Mouse (Mus musculus) cerebellum, adult 9-11 months (tissue): ENCODE results near the gene Aldoc.

Experiments
- DNase-seq: peaks from one replicate; pipeline ENCODE4 v3.0.0; 2022

Aldoc gene

DNA sequence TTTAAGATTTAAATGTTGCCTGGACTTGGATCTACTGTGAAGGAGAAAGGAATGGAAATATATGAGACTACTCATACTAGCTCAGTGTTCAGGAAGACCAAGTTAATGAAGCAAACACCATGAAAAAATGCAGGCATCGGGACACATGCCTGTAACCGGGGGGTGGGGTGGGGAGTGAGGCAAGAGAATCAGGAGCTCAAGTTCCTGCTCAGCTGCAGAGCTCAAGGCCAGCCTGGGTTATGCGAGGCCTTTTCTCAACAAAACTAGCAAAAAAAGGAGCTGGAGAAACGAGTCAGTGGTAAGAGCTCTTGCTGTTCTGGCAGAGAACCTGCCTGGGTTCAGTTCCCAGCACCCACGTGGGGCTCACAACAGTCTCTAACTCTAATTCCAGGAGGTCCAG lies 11.2 kb downstream of the Aldoc start:
- DNase-seq = no peak

DNA sequence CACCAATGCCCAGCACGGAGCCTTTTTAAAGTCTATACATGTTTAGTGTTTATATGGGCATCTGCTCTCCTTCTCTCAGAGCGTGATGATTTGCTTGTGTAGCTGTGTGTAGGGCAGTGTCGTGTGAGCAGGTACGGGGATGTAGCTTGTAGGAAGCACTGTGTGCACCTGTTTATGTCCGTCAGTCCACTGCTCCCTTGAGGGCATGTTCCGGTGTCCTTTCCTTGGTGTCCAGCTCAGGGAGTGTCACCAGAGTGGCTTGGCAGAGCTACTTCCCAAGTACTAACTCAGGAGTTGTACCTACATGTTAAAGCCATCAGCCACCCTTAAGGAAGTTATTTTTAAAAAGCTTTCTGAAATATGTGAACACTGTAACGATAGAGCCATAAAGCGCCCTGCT lies 14.3 kb downstream of the Aldoc start:
- no peak for DNase-seq

DNA sequence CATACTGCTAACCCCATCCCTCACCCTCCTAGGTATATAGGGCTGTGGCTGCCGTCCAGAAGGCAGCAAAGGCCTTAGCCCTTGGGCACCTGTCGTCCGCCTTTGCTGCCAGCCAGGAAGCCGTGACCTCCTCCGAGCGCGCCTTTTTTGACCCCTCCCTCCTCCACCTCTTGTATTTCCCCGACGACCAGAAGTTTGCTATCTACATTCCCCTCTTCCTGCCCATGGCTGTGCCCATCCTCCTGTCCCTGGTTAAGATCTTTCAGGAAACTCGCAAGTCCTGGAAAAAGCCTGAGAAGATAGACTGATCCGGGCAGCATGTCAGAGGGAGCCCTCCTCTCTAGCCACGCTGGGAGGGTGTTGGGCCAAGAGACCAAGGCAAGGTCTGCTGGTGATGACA lies 18.9 kb downstream of the Aldoc start:
- DNase-seq = no peak

DNA sequence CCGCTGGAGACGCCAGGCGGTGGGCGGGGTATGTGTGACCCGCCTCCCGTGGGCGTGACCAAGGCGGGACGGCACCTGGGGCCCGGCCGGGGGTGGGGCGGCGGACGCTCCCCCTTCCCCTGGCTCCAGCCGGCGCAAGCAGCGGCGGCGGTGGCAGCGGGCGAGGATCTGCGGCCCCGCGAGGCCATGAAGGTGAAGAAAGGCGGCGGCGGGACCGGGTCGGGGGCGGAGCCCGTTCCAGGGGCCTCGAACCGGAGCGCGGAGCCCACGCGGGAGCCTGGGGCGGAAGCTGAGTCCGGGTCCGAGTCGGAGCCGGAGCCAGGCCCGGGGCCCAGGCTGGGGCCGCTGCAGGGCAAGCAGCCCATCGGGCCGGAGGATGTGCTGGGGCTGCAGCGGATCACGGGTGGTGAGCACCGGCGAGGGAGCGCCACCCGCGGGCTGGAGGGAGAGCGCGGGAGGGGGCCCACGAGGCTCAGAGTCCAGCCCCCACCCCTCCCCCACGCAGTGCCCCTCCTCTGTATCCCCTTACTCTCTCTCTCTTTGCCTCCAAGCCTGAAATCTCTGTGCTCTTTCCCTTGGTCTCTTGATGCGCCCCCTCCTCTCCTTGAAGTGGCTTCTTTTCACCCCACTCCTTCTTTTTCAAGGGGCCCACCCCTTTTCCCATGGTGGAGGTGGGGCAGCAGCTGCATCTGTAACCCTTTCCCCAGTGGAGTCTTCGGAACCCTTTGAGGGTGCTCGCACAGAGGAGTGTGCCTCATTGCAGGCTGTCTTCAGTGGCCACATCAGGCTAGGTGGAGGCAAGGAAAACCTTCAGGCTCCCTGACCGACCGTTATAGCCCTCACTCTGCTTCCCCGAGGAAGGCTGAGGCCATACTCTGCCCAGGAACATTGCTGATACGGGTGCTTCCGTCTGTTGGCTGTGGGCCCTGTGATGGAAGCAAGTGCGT lies 20.9 kb downstream of the Aldoc start, which contains the start of gene Unc119:
Gene Unc119, plus strand, starts transcription at position 102 of the 947 bp plus-strand sequence.
- peak; percentile 78 for DNase-seq

DNA sequence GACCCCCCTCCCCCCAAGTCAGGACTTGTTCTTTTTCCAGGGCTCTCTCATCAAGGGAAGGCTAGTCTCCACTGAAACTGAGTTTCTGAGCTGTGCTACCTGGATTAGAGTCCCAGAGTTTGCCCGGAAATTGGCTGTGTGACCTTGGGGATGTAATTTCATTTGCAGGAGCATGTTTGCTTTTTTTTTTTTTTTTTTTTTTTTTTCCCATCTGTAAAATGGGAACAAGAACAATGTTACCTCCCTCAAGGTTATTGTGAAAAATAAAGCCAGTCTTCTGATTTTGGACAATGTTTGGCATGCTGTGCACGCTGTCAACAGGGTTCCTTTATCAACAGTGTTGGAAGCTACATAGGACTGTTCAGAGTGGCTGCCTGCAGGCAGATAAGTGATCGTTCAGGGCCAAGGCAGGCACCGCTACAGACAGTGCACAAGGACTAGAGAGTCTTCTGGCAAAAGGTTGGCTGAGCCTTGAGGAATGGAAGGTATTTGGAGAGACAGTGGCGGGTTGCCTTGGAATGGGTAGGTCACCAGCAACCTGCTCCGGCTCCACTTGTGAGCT lies 21.6 kb downstream of the Aldoc start:
- DNase-seq = peak; percentile 28

DNA sequence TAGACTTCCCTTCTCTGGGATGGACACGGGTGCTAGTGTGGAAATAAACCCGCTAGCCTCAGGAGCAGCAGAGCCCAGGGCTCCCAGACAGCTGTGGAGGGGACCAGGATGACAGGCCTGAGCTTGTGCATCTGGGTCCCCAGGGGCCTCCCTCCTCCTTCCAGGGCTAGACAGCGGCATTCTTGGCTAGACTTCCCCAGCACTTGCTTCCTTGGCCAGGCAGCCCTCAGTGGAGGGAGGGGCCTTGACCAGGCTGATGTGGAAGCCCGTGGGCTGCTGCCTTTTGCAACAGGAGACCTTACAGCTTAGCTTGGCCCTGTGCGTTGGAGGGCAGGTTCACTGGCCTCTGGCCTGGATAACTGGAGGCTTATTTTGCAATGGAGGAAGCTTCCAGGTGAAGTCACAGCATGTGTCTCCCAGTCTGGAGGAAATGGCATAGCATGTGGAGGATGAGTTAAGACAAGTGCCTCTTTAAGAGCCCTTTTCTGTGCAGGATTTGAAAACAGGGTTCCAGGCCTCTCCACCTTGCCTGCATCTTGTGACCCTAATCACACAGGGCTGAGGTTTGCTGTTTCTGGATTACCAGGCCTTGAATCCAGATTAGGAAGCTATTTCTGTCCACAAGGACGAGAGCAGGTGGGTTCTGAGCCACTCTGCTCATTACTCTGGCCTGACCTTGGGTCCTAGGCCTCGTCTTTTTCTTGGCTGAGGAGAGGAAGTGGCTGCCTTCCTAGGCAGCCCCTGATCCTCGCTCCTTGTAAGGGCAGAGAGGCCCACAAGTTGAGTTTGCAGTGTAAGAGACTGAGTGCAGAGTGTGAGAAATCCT lies 22.3 kb downstream of the Aldoc start:
- peak; percentile 34 for DNase-seq

GRCm38 (mm10) chr11:78345801-78346200 lies 23.0 kb downstream of the Aldoc start:
- DNase-seq = no peak

DNA sequence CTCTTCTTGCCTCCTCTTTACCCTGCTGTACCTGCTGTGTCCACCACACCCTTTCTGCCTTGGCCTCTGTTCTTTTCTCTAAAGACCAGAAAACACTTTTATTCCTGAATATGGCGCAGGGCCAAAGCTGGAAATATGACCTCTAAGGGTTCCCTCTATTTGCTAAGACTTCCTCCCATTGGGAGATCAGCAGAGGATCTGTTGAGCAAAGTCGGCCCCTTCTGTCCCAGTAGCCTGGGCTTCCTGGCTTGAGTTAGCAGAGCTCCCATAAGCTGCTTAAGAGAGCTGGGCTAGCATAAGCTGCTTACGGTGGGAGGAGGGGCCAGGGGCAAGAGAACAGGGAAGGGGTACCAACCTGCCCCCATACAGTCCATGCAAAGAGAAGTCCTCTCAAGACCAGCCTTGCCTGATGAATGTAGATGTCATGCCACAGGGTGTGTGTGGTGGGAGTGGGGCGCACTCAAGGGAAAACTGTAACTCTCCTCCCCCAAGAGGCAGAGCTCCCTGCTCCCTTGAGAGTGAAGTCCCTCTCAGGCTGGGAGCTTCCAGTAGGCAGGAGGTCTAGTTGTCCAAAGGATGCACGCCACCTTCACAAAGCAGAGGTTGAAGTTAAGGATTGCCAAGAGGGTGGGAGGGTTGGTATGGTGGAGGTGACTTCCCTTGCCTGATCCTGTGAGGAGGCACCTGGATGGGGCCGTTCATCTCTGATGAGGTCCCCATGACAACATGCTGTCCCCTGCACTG lies 23.7 kb downstream of the Aldoc start:
- DNase-seq = no peak

GRCm38 (mm10) chr11:78347070-78347754 lies 24.4 kb downstream of the Aldoc start:
- peak; percentile 76 for DNase-seq

GRCm38 (mm10) chr11:78347908-78348307 lies 25.1 kb downstream of the Aldoc start:
- peak; percentile 25 for DNase-seq

DNA sequence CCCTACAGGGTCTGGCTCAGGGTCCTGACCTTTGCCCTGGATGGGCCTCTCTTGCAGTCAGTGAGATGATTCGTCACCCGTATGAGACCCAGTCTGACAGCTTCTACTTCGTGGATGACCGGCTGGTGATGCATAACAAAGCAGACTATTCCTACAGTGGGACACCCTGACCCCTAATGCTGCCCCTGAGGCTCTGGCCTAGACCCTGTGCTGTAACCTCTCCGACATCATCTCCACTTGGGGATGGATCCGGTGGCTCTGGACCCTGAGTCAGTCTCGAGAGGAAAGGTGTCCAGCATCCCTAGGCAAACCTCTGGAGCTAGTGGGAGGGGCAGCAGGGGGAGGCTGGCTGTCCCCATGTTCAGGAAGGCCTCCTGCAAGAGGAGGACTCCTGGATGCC lies 25.7 kb downstream of the Aldoc start:
- no peak for DNase-seq

DNA sequence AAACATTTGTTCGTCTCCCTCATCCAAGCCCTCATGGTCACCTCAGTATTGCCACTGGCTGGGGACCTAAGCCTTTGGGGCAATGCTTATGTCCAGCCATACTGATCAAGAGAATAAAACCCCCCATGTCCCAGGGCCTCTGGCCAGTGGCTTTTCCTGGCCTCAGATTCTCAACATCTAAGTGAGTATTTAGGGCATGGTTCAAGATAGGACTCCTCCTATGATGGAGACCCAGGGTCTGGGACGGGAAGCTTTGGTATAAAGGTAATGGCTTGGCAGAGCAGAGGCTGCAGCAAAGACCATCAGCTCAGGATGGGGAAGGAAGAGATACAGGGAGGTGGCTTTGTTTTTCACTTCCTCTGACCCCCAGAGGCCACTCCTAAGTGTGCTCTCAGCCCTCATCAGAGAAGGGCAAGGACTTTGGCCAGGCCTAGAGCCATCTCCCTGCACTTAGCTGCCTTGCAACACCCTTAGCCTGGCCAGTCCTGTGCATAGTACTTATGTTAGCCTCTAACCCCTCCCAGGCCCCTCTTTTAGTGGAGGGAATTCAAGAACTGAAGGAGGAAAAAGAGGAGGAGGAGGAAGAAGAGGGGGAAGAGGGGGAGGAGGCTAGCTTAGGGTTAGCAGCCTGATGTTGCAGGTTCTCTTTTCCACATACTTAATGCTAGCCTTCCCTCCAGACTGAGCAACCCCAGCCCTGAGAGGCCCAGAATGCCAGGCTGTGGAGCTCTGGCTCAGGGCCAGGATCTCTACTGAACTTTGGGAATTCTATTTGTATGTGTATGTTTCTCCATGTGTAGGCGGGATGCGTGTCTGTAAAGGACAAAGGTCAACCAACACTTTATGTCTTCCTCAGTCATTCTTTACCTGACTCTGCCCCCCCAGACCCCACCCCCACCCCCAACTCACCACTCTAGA lies 26.9 kb downstream of the Aldoc start:
- DNase-seq = no peak

DNA sequence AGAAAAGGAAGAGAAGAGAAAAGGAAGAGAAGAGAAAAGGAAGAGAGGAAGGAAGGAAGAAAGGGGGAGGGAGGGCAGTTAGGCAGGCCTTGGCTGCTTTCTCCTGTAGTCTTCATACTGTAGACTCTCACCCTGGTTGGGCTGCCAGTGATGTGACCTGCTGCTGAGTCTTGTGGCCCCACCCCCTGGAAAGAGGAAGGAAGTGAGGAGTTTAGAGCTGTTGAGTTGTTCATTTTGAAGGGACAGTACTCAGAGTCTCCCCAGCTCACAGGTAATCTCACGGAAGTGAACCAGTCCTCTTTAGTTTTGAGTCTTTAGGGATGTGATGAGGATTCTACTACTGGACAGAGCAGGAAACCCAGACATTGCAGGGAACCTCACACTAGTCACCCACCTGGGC lies 30.3 kb downstream of the Aldoc start:
- DNase-seq = no peak

- no peak for DNase-seq
Observed at GRCm38 (mm10) chr11:78354905-78355304, 32.1 kb downstream of the Aldoc start.

GRCm38 (mm10) chr11:78355471-78356238 lies 32.9 kb downstream of the Aldoc start:
- peak; percentile 57 for DNase-seq

DNA sequence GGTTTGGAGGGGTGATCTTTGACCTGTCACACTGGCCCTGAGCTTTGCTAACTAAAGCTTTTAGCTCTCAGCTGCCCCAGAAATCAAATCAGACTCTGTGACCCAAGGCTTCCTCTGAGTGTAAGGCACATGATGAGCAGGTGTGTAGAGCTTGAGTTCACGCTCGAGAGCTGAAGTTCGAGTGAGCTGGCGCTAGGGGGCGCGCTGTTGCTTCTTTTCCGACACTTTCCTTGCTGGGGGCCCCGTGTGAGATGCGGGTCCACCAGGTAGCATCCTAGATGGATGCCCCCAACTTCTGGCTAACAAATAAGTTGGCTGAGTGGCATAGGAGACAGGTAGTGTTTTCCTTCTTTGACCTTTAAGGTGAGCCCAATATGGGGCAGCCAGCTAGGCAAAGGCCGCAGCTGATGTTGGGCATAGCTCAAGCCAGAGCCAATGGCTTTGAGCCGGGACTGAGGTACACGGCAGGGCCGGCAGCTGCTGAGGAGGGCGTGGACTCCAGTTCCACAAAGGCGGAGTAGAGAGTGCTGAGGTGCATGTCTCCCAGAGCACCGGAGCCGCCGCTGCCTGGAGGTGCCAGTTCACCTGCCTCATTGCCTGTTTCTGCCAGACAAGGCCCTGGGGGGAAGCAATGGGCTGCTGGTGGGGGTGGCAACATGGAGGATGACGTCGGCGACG lies 35.7 kb downstream of the Aldoc start:
- DNase-seq = peak; percentile 31

DNA sequence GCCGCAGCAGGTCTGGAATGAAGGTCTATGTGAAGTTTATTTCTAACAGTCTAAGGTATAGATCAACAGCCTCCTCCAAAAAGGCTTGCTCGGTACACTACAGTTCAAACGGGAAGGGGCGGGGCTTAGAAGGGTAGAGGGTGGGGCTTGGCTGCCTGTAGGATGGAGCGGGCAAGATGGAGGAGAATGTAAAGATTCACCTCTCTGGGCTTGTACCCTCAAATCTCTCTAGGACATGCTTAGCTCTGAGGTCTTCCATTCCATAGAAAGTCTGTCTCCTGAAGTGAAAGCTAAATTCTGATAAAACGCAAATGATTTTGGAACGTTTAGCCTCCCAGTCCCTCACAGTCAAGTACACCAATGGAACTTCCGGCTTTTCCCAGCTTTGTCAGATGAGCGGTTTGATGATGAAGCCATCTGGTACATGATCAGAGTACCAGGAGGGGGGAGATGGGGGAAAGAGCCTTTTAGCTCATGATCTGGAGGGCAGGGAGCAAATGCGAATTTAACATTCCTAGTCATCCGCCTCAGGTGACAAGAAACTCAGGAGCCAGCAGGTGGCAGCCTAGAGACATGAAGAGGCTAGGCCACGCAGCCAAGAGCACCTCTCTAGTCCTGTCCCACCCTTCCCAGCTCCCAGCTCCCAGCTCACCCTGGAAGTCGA lies 37.5 kb downstream of the Aldoc start:
- DNase-seq = peak; percentile 72

GRCm38 (mm10) chr11:78360789-78361131 lies 38.0 kb downstream of the Aldoc start:
- DNase-seq = no peak
